Comparison of ENCODE assay signal across 8 mouse cellular contexts in genomic region chr10:121796027-121796802, GRCm38 (mm10). TPM values are rescaled to one million over a fixed set of nuclear protein-coding genes. Genes with fewer than 3 reads are reported as not detected.
A peak's percentile ranks its signal among the peaks of the same experiment; 100 is the strongest.
DNase-seq lines count a peak whose midpoint lies in the region; ATAC-seq and TF ChIP-seq lines count a peak whose summit lies in the region.

No protein-coding gene starts in this region.

- no peak overlapping the region for H3K4me2 ChIP-seq in kidney, embryonic 14.5 days (replicated peaks; ENCODE audit: low read depth, low read length)
- no peak overlapping the region for H3K4me2 ChIP-seq in liver, embryonic 16.5 days (ENCODE audit: low read depth, low read length)

- 68% methylated on average over 8 of the region's 8 CpGs for WGBS in kidney, adult 2 months
- 77% methylated on average over 8 of the region's 8 CpGs for WGBS in kidney, embryonic 14.5 days
- WGBS in liver, embryonic 16.5 days (ENCODE audit: insufficient replicate concordance), result 42% methylated on average over 8 of the region's 8 CpGs
- WGBS in spleen, adult 2 months, result 27% methylated on average over 8 of the region's 8 CpGs

- H3K27me3 ChIP-seq in kidney, adult 2 months (replicated peaks; ENCODE audit: control insufficient read depth, insufficient read depth, low read length), result no peaks in the 10 kb centered on the region
- no peaks in the 10 kb centered on the region for H3K27me3 ChIP-seq in kidney, embryonic 14.5 days (ENCODE audit: control insufficient read depth, insufficient read depth, low read length)
- H3K27me3 ChIP-seq in liver, embryonic 16.5 days (ENCODE audit: control insufficient read depth, insufficient read depth, low read depth, low read length), result no peaks in the 10 kb centered on the region
- H3K27me3 ChIP-seq in spleen, adult 2 months (ENCODE audit: control insufficient read depth, insufficient read depth, low read length), result no peaks in the 10 kb centered on the region

- no peak for ATAC-seq in kidney, embryonic 14.5 days (ENCODE audit: low FRiP score, low TSS enrichment)
- ATAC-seq in liver, embryonic 16.5 days (ENCODE audit: low read depth), result peak; percentile 74

- DNase-seq in kidney, adult 2 months, result peak; percentile 17
- DNase-seq in spleen, adult 2 months (ENCODE audit: low read depth in 1 of 2, low spot score in 2 of 2), result peak; percentile 21 to 31
- DNase-seq in cerebellum, postnatal 25 days, result no peak
- no peak for DNase-seq in cerebellum, adult 11 months
- no peak for DNase-seq in right cerebral cortex, adult 18-20 months

- TF ChIP-seq CTCF in kidney, adult 2 months (conservative IDR thresholded peaks at IDR 0.05; ENCODE audit: insufficient read depth, insufficient read length, low read depth, low read length), result no peak
- no peak for TF ChIP-seq CTCF in bone marrow macrophage, adult 2 months (IDR thresholded peaks at IDR 0.05; ENCODE audit: low read depth, low read length)
- no peak for TF ChIP-seq CTCF in spleen, adult 2 months (IDR thresholded peaks at IDR 0.05; ENCODE audit: extremely low read depth, insufficient read depth, insufficient read length, insufficient replicate concordance)

- TF ChIP-seq POLR2A in kidney, adult 2 months (IDR thresholded peaks at IDR 0.05; ENCODE audit: low read depth, low read length), result no peak
- no peak for TF ChIP-seq POLR2A in bone marrow macrophage, adult 2 months (IDR thresholded peaks at IDR 0.05; ENCODE audit: borderline replicate concordance, low read depth, low read length)
- no peak for TF ChIP-seq POLR2A in spleen, adult 2 months (IDR thresholded peaks at IDR 0.05; ENCODE audit: low read depth, low read length)

- H3K4me1 ChIP-seq in kidney, adult 2 months (ENCODE audit: control insufficient read depth, insufficient read depth, low read length), result no peaks in the 10 kb centered on the region
- H3K4me1 ChIP-seq in kidney, embryonic 14.5 days (ENCODE audit: control insufficient read depth, insufficient read depth, low read length), result no peaks in the 10 kb centered on the region
- H3K4me1 ChIP-seq in bone marrow macrophage, adult 2 months (ENCODE audit: control insufficient read depth, insufficient read depth, low read length), result peaks cover 8% of the 10 kb centered on the region
- peaks cover 2% of the 10 kb centered on the region for H3K4me1 ChIP-seq in liver, embryonic 16.5 days (ENCODE audit: control insufficient read depth, low read depth, low read length)
- H3K4me1 ChIP-seq in spleen, adult 2 months (ENCODE audit: control insufficient read depth, insufficient read depth, insufficient read length), result peaks cover 3% of the 10 kb centered on the region; the same call in 1 of the 2 replicates

- no peak overlapping the region for H3K4me3 ChIP-seq in kidney, adult 2 months (ENCODE audit: insufficient read depth, low read depth, low read length)
- H3K4me3 ChIP-seq in kidney, embryonic 14.5 days (ENCODE audit: low read length), result no peak overlapping the region
- peak overlapping the region; percentile 25 for H3K4me3 ChIP-seq in bone marrow macrophage, adult 2 months (ENCODE audit: insufficient read depth, low read length)
- H3K4me3 ChIP-seq in liver, embryonic 16.5 days (ENCODE audit: low read depth, low read length), result no peak overlapping the region
- no peak overlapping the region for H3K4me3 ChIP-seq in spleen, adult 2 months (ENCODE audit: extremely low read depth, insufficient read depth, insufficient read length)

- H3K36me3 ChIP-seq in kidney, adult 2 months (ENCODE audit: control insufficient read depth, insufficient read depth, low read length), result no peaks in the 10 kb centered on the region
- peaks cover 23% of the 10 kb centered on the region; the same call in 1 of the 2 replicates for H3K36me3 ChIP-seq in kidney, embryonic 14.5 days (ENCODE audit: control insufficient read depth, insufficient read depth, low read length)
- no peaks in the 10 kb centered on the region for H3K36me3 ChIP-seq in liver, embryonic 16.5 days (ENCODE audit: control insufficient read depth, insufficient read depth)
- H3K36me3 ChIP-seq in spleen, adult 2 months (ENCODE audit: control insufficient read depth, insufficient read depth, low read length), result no peaks in the 10 kb centered on the region

- no peaks in the 10 kb centered on the region for H3K9me3 ChIP-seq in kidney, embryonic 14.5 days (ENCODE audit: control insufficient read depth, low read length)
- H3K9me3 ChIP-seq in liver, embryonic 16.5 days (replicated peaks; ENCODE audit: control insufficient read depth, low read length), result no peaks in the 10 kb centered on the region

- H3K27ac ChIP-seq in kidney, adult 2 months (ENCODE audit: insufficient read depth, low read depth, low read length), result no peak overlapping the region
- H3K27ac ChIP-seq in kidney, embryonic 14.5 days (ENCODE audit: low read depth, low read length), result no peak overlapping the region
- H3K27ac ChIP-seq in bone marrow macrophage, adult 2 months (ENCODE audit: insufficient read depth, low read depth, low read length), result no peak overlapping the region
- H3K27ac ChIP-seq in liver, embryonic 16.5 days (ENCODE audit: low read length), result no peak overlapping the region
- no peak overlapping the region for H3K27ac ChIP-seq in spleen, adult 2 months (ENCODE audit: insufficient read depth, low read length)

- no peak overlapping the region for H3K9ac ChIP-seq in kidney, embryonic 14.5 days (ENCODE audit: low read depth, low read length)
- no peak overlapping the region for H3K9ac ChIP-seq in liver, embryonic 16.5 days (ENCODE audit: low read depth, low read length)

RNA-seq across cellular contexts. Expression of gene BC048403, which starts 56.5 kb away (rescaled TPM):
- 5.2 and 5.5 TPM in 2 replicates for polyA plus RNA-seq in kidney, adult 2 months (2012; rRNA removed)
- polyA plus RNA-seq in kidney, embryonic 14.5 days (2014; fragmentation: Nextera tagmentation; extraction: Ambion mirVana), result 2.6 and 3.6 TPM in 2 replicates
- polyA plus RNA-seq in bone marrow macrophage, adult 2 months (2012; ENCODE audit: insufficient read depth, insufficient read length, missing spikeins), result 4.8 and 7.5 TPM in 2 replicates
- 1.3 TPM in 2 replicates for polyA plus RNA-seq in liver, embryonic 16.5 days (2015; fragmentation: Nextera tagmentation; extraction: Ambion mirVana)
- polyA plus RNA-seq in spleen, adult 2 months (2012; rRNA removed), result 4.7 and 6.7 TPM in 2 replicates

Comparison
In these comparisons a context has a peak if more than half of its experiments do, and no peak if none do; other contexts are left out.
1. DNase-seq: peak in kidney, adult 2 months (single experiment) and spleen, adult 2 months (2 of 2); none in cerebellum, postnatal 25 days (0 of 2), cerebellum, adult 11 months (single experiment) and right cerebral cortex, adult 18-20 months (single experiment).